16 mouse cellular contexts compared by ENCODE assay signal in genomic region chr3:16872337-16873117, GRCm38 (mm10).
A peak's percentile ranks its signal among the peaks of the same experiment; 100 is the strongest.
DNase-seq lines count a peak whose midpoint lies in the region; ATAC-seq and TF ChIP-seq lines count a peak whose summit lies in the region.
"Had no signal": no experiment of that assay in that cellular context is flagged by ENCODE, and none has a peak within 500 bp of the region (broad histone marks: within the 10 kb centered on the region; RNA-seq: fewer than 3 reads in every experiment).

No protein-coding gene starts in this region.

- no peak for TF ChIP-seq POLR2A in thymus, adult 2 months (IDR thresholded peaks at IDR 0.05; ENCODE audit: control insufficient read depth, extremely low read depth, insufficient read depth, low read length, poor library complexity)

- no peaks in the 10 kb centered on the region for H3K4me1 ChIP-seq in hindbrain, embryonic 11.5 days (replicated peaks; ENCODE audit: control insufficient read depth, insufficient read depth, low read length)
- H3K4me1 ChIP-seq in hindbrain, embryonic 14.5 days (replicated peaks; ENCODE audit: control insufficient read depth, insufficient read depth, low read length): 0 out of 2 replicates have a peak, but pooled peaks cover 4% of the 10 kb centered on the region
- H3K4me1 ChIP-seq in midbrain, embryonic 16.5 days (ENCODE audit: control insufficient read depth, insufficient read depth, low read length): 0 out of 2 replicates have a peak, but pooled peaks cover 3% of the 10 kb centered on the region
- H3K4me1 ChIP-seq in thymus, adult 2 months (replicated peaks; ENCODE audit: control insufficient read depth, insufficient read depth, low read length): no peaks in the 10 kb centered on the region
- H3K4me1 ChIP-seq: forebrain, embryonic 13.5 days; liver, embryonic 12.5 days had no signal

- no peak overlapping the region for H3K4me2 ChIP-seq in hindbrain, embryonic 11.5 days (replicated peaks; ENCODE audit: low read depth, low read length)
- H3K4me2 ChIP-seq in hindbrain, embryonic 14.5 days (replicated peaks): no peak overlapping the region
- no peak overlapping the region for H3K4me2 ChIP-seq in midbrain, embryonic 16.5 days (ENCODE audit: low read length)
- H3K4me2 ChIP-seq: forebrain, embryonic 13.5 days; liver, embryonic 12.5 days; lung, embryonic 14.5 days had no signal

- no peaks in the 10 kb centered on the region for H3K36me3 ChIP-seq in hindbrain, embryonic 11.5 days (ENCODE audit: control insufficient read depth, insufficient read depth, low read length)
- H3K36me3 ChIP-seq in hindbrain, embryonic 14.5 days (replicated peaks; ENCODE audit: control insufficient read depth, insufficient read depth): no peaks in the 10 kb centered on the region
- no peaks in the 10 kb centered on the region for H3K36me3 ChIP-seq in midbrain, embryonic 16.5 days (ENCODE audit: control insufficient read depth, insufficient read depth, low read length)
- H3K36me3 ChIP-seq in thymus, adult 2 months (ENCODE audit: control insufficient read depth, insufficient read depth, low read length): no peaks in the 10 kb centered on the region
- H3K36me3 ChIP-seq: liver, embryonic 12.5 days had no signal

- TF ChIP-seq CTCF in thymus, adult 2 months (IDR thresholded peaks at IDR 0.05; ENCODE audit: borderline replicate concordance, control insufficient read depth, extremely low read depth, insufficient read depth, low read length, poor library complexity): no peak

- peak; percentile 11 to 19 for DNase-seq in left cerebral cortex, postnatal 36 days (ENCODE audit: low spot score in 2 of 2)
- no peak for DNase-seq in left cerebral cortex, postnatal 10 days (ENCODE audit: extremely low spot score in 1 of 2, low spot score in 2 of 2)
- DNase-seq in hindbrain, embryonic 11.5 days (ENCODE audit: low spot score): no peak
- DNase-seq in hindbrain, embryonic 14.5 days (ENCODE audit: low spot score): peak; percentile 23
- DNase-seq in thymus, adult 2 months: no peak
- DNase-seq: cerebellum, adult 11 months; cerebellum, postnatal 25 days; gastrocnemius, postnatal 10 days; lung, embryonic 14.5 days; thymus, postnatal 4 days had no signal

- no peaks in the 10 kb centered on the region for H3K9me3 ChIP-seq in hindbrain, embryonic 11.5 days (ENCODE audit: control insufficient read depth, low read length)
- no peaks in the 10 kb centered on the region for H3K9me3 ChIP-seq in hindbrain, embryonic 14.5 days (ENCODE audit: control insufficient read depth, low read length)
- no peaks in the 10 kb centered on the region for H3K9me3 ChIP-seq in midbrain, embryonic 16.5 days (replicated peaks; ENCODE audit: control insufficient read depth, low read length, poor library complexity, severe bottlenecking)
- H3K9me3 ChIP-seq: forebrain, embryonic 13.5 days; liver, embryonic 12.5 days had no signal

- peak; percentile 77 for ATAC-seq in hindbrain, embryonic 11.5 days (ENCODE audit: low FRiP score)
- no peak for ATAC-seq in hindbrain, embryonic 14.5 days (ENCODE audit: low FRiP score)
- ATAC-seq in midbrain, embryonic 16.5 days: 0 out of 2 replicates have a peak, but pooled peaks have one; percentile 62
- no peak for ATAC-seq in inflammation-experienced regulatory T-cells, adult 6 months
- ATAC-seq in granulocyte monocyte progenitor cell, adult 5-6 weeks (replicated peaks; ENCODE audit: poor library complexity, severe bottlenecking): no peak
- ATAC-seq: forebrain, embryonic 13.5 days; liver, embryonic 12.5 days had no signal

- intact Hi-C loops in left cerebral cortex, postnatal 36 days (cut with DNase I): no loop called here
- intact Hi-C loops in left cerebral cortex, postnatal 10 days (cut with DNase I): no loop called here

- no peak overlapping the region for H3K4me3 ChIP-seq in hindbrain, embryonic 11.5 days (ENCODE audit: low read depth, low read length)
- H3K4me3 ChIP-seq in hindbrain, embryonic 14.5 days (replicated peaks; ENCODE audit: low read length): no peak overlapping the region
- H3K4me3 ChIP-seq in midbrain, embryonic 16.5 days (ENCODE audit: low read depth, low read length): no peak overlapping the region
- no peak overlapping the region for H3K4me3 ChIP-seq in thymus, adult 2 months (ENCODE audit: control insufficient read depth, insufficient read depth, low read length)
- H3K4me3 ChIP-seq: forebrain, embryonic 13.5 days; liver, embryonic 12.5 days had no signal

- no peak overlapping the region for H3K9ac ChIP-seq in hindbrain, embryonic 11.5 days (ENCODE audit: low read depth, low read length)
- no peak overlapping the region for H3K9ac ChIP-seq in hindbrain, embryonic 14.5 days
- H3K9ac ChIP-seq in midbrain, embryonic 16.5 days (ENCODE audit: low read depth, low read length): no peak overlapping the region
- H3K9ac ChIP-seq: forebrain, embryonic 13.5 days; liver, embryonic 12.5 days; lung, embryonic 14.5 days had no signal

- H3K27ac ChIP-seq in hindbrain, embryonic 11.5 days (ENCODE audit: low read depth, low read length): peak overlapping the region; percentile 42; the same call in 1 of the 2 replicates
- H3K27ac ChIP-seq in hindbrain, embryonic 14.5 days: peak overlapping the region; percentile 60; the same call in 1 of the 2 replicates
- H3K27ac ChIP-seq in midbrain, embryonic 16.5 days (ENCODE audit: low read length): peak overlapping the region; percentile 44
- no peak overlapping the region for H3K27ac ChIP-seq in thymus, adult 2 months (ENCODE audit: control insufficient read depth, insufficient read depth, low read length)
- H3K27ac ChIP-seq: forebrain, embryonic 13.5 days; liver, embryonic 12.5 days; macrophage had no signal

- whole genome bisulfite sequencing in hindbrain, embryonic 11.5 days: 56% methylated on average over 2 of the region's 2 CpGs
- WGBS in hindbrain, embryonic 14.5 days: 52% methylated on average over 2 of the region's 2 CpGs
- 61% methylated on average over 2 of the region's 2 CpGs for WGBS in midbrain, embryonic 16.5 days
- WGBS in thymus, adult 2 months: 77% methylated on average over 2 of the region's 2 CpGs

- H3K27me3 ChIP-seq in hindbrain, embryonic 11.5 days (ENCODE audit: control insufficient read depth, insufficient read depth, low read length): no peaks in the 10 kb centered on the region
- H3K27me3 ChIP-seq in hindbrain, embryonic 14.5 days (ENCODE audit: control insufficient read depth, insufficient read depth, low read length): no peaks in the 10 kb centered on the region
- no peaks in the 10 kb centered on the region for H3K27me3 ChIP-seq in midbrain, embryonic 16.5 days (ENCODE audit: control insufficient read depth, insufficient read depth, low read depth, low read length)
- H3K27me3 ChIP-seq in thymus, adult 2 months (ENCODE audit: control insufficient read depth, insufficient read depth, low read length): no peaks in the 10 kb centered on the region
- H3K27me3 ChIP-seq: forebrain, embryonic 13.5 days; liver, embryonic 12.5 days had no signal

Comparison
In these comparisons a context has a peak if more than half of its experiments do, and no peak if none do; other contexts are left out.
1. DNase-seq: peak in left cerebral cortex, postnatal 36 days (2 of 2) and hindbrain, embryonic 14.5 days (single experiment); none in left cerebral cortex, postnatal 10 days (0 of 2), hindbrain, embryonic 11.5 days (single experiment) and thymus, adult 2 months (single experiment).
2. ATAC-seq: peak in hindbrain, embryonic 11.5 days (single experiment) and midbrain, embryonic 16.5 days (single experiment); none in hindbrain, embryonic 14.5 days (single experiment), inflammation-experienced regulatory T-cells, adult 6 months (single experiment) and granulocyte monocyte progenitor cell, adult 5-6 weeks (single experiment).